Mouse (Mus musculus) right cerebral cortex, adult 2 months (tissue): ENCODE results near the gene Sec14l5.

Experiments used
- DNase-seq, 2 experiments: peaks; one replicate each; pipeline ENCODE4 v3.0.0; 2021 to 2022; ENCODE audit warnings: low spot score in 2 of 2

Sec14l5 gene

GRCm38 (mm10) chr16:5153299-5154026, 6.6 kb downstream of the Sec14l5 start:
- DNase-seq: no peak

GRCm38 (mm10) chr16:5155014-5155413, 8.1 kb downstream of the Sec14l5 start:
- DNase-seq: no peak

- no peak for DNase-seq
Measured at GRCm38 (mm10) chr16:5156495-5156894, 9.6 kb downstream of the Sec14l5 start.

GRCm38 (mm10) chr16:5157113-5157512, 10.2 kb downstream of the Sec14l5 start:
- DNase-seq: no peak

- peak in 1 of 2 experiments; percentile 23 for DNase-seq
Measured at GRCm38 (mm10) chr16:5159248-5159647, 12.3 kb downstream of the Sec14l5 start.

GRCm38 (mm10) chr16:5164327-5164726, 17.4 kb downstream of the Sec14l5 start:
- DNase-seq: no peak

- no peak for DNase-seq
Measured at GRCm38 (mm10) chr16:5168038-5168437, 21.1 kb downstream of the Sec14l5 start.

GRCm38 (mm10) chr16:5168829-5169228, 21.9 kb downstream of the Sec14l5 start:
- no peak for DNase-seq

- no peak for DNase-seq
Measured at GRCm38 (mm10) chr16:5172636-5173035, 25.7 kb downstream of the Sec14l5 start.

GRCm38 (mm10) chr16:5183310-5183975, 36.5 kb downstream of the Sec14l5 start:
- DNase-seq: no peak

- no peak for DNase-seq
Measured at GRCm38 (mm10) chr16:5184101-5184500, 37.2 kb downstream of the Sec14l5 start.

- DNase-seq: no peak
Measured at GRCm38 (mm10) chr16:5184956-5185355, 38.0 kb downstream of the Sec14l5 start.

- DNase-seq: no peak
Measured at GRCm38 (mm10) chr16:5185691-5186090, 38.8 kb downstream of the Sec14l5 start.

GRCm38 (mm10) chr16:5186234-5186633, 39.3 kb downstream of the Sec14l5 start:
- DNase-seq: peak; percentile 56 to 61

GRCm38 (mm10) chr16:5195080-5195479, 48.2 kb downstream of the Sec14l5 start:
- DNase-seq: peak; percentile 59 to 61

- DNase-seq: peak; percentile 66 to 73
Measured at GRCm38 (mm10) chr16:5202681-5203080, 55.8 kb downstream of the Sec14l5 start.

GRCm38 (mm10) chr16:5203200-5203599, 56.3 kb downstream of the Sec14l5 start:
- peak in 1 of 2 experiments; percentile 38 for DNase-seq

- peak; percentile 78 to 86 for DNase-seq
Measured at GRCm38 (mm10) chr16:5203668-5204433, 56.9 kb downstream of the Sec14l5 start, which contains the start of gene Nagpa. TSS of gene Nagpa (minus strand) at chr16:5204012.

- DNase-seq: no peak
Measured at GRCm38 (mm10) chr16:5205431-5205970, 58.6 kb downstream of the Sec14l5 start.

GRCm38 (mm10) chr16:5206051-5206450, 59.1 kb downstream of the Sec14l5 start:
- DNase-seq: no peak

- DNase-seq: no peak
Measured at GRCm38 (mm10) chr16:5210365-5210764, 63.5 kb downstream of the Sec14l5 start.

- peak in 1 of 2 experiments; percentile 27 for DNase-seq
Measured at GRCm38 (mm10) chr16:5212150-5212549, 65.2 kb downstream of the Sec14l5 start.
